ENCODE assay signal across 20 mouse cellular contexts in genomic region chr2:74691995-74692807, GRCm38 (mm10). TPM values are rescaled to one million over a fixed set of nuclear protein-coding genes. Genes with fewer than 3 reads are reported as not detected.
DNase-seq lines count a peak whose midpoint lies in the region; ATAC-seq and TF ChIP-seq lines count a peak whose summit lies in the region.
"Had no signal": no experiment of that assay in that cellular context is flagged by ENCODE, and none has a peak within 500 bp of the region (broad histone marks: within the 10 kb centered on the region; RNA-seq: fewer than 3 reads in every experiment).

No protein-coding gene starts in this region.

- H3K4me3 ChIP-seq in heart, embryonic 10.5 days = peak overlapping the region; percentile 49
- H3K4me3 ChIP-seq in E14TG2a.4 (replicated peaks; ENCODE audit: low read length) = peak overlapping the region; percentile 2
- peak overlapping the region; percentile 31 for H3K4me3 ChIP-seq in intestine, embryonic 15.5 days (replicated peaks)
- peak overlapping the region; percentile 66 for H3K4me3 ChIP-seq in limb, embryonic 12.5 days (replicated peaks)
- no peak overlapping the region for H3K4me3 ChIP-seq in midbrain, embryonic 15.5 days
- H3K4me3 ChIP-seq: hindbrain, embryonic 15.5 days had no signal

- no peak for ATAC-seq in intestine, embryonic 15.5 days
- no peak for ATAC-seq in limb, embryonic 12.5 days (ENCODE audit: insufficient number of reproducible peaks, insufficient read depth, low FRiP score, low TSS enrichment, low read depth)
- no peak for ATAC-seq in midbrain, embryonic 15.5 days (replicated peaks)
- ATAC-seq: activated CD4-positive, CD25-positive, alpha-beta regulatory T cell, adult 4 months had no signal

- TF ChIP-seq CTCF in E14TG2a.4 (conservative IDR thresholded peaks at IDR 0.05; ENCODE audit: low read length) = no peak

- H3K9ac ChIP-seq in intestine, embryonic 15.5 days = peak overlapping the region; percentile 15; the same call in 1 of the 2 replicates
- peak overlapping the region; percentile 93 for H3K9ac ChIP-seq in limb, embryonic 12.5 days (replicated peaks)
- no peak overlapping the region for H3K9ac ChIP-seq in midbrain, embryonic 15.5 days
- H3K9ac ChIP-seq: embryonic facial prominence, embryonic 13.5 days; forebrain, postnatal 0 days; hindbrain, embryonic 15.5 days had no signal

- no peaks in the 10 kb centered on the region for H3K9me3 ChIP-seq in heart, embryonic 10.5 days
- H3K9me3 ChIP-seq in E14TG2a.4 (ENCODE audit: low read length) = no peaks in the 10 kb centered on the region
- H3K9me3 ChIP-seq in intestine, embryonic 15.5 days = no peaks in the 10 kb centered on the region
- no peaks in the 10 kb centered on the region for H3K9me3 ChIP-seq in limb, embryonic 12.5 days
- H3K9me3 ChIP-seq in midbrain, embryonic 15.5 days = no peaks in the 10 kb centered on the region
- H3K9me3 ChIP-seq: embryonic facial prominence, embryonic 13.5 days; hindbrain, embryonic 15.5 days had no signal

- WGBS in heart, embryonic 10.5 days = 5% methylated on average over 35 of the region's 35 CpGs
- 4% methylated on average over 35 of the region's 35 CpGs for WGBS in intestine, embryonic 15.5 days
- 2% methylated on average over 35 of the region's 35 CpGs for WGBS in limb, embryonic 12.5 days
- WGBS in midbrain, embryonic 15.5 days = 4% methylated on average over 35 of the region's 35 CpGs

- H3K4me2 ChIP-seq in intestine, embryonic 15.5 days (replicated peaks) = peak overlapping the region; percentile 49
- peak overlapping the region; percentile 92 for H3K4me2 ChIP-seq in limb, embryonic 12.5 days
- no peak overlapping the region for H3K4me2 ChIP-seq in midbrain, embryonic 15.5 days

- H3K36me3 ChIP-seq in heart, embryonic 10.5 days = no peaks in the 10 kb centered on the region
- no peaks in the 10 kb centered on the region for H3K36me3 ChIP-seq in E14TG2a.4 (ENCODE audit: insufficient read depth, low read length)
- no peaks in the 10 kb centered on the region for H3K36me3 ChIP-seq in intestine, embryonic 15.5 days
- H3K36me3 ChIP-seq in limb, embryonic 12.5 days = peaks cover 31% of the 10 kb centered on the region
- H3K36me3 ChIP-seq in midbrain, embryonic 15.5 days (replicated peaks) = no peaks in the 10 kb centered on the region
- H3K36me3 ChIP-seq: embryonic facial prominence, embryonic 13.5 days; hindbrain, embryonic 15.5 days had no signal

- H3K4me1 ChIP-seq in heart, embryonic 10.5 days = peaks cover 14% of the 10 kb centered on the region; the same call in 1 of the 2 replicates
- peaks cover 53% of the 10 kb centered on the region for H3K4me1 ChIP-seq in E14TG2a.4 (replicated peaks; ENCODE audit: low read depth, low read length)
- peaks cover 10% of the 10 kb centered on the region; the same call in 1 of the 2 replicates for H3K4me1 ChIP-seq in intestine, embryonic 15.5 days (replicated peaks)
- H3K4me1 ChIP-seq in limb, embryonic 12.5 days (replicated peaks) = peaks cover 58% of the 10 kb centered on the region
- H3K4me1 ChIP-seq in midbrain, embryonic 15.5 days = no peaks in the 10 kb centered on the region
- H3K4me1 ChIP-seq: embryonic facial prominence, embryonic 13.5 days; hindbrain, embryonic 15.5 days had no signal

- no peak for DNase-seq in heart, embryonic 10.5 days (ENCODE audit: low spot score)
- no peak for DNase-seq in heart, adult 18-20 months
- no peak for DNase-seq in layer of hippocampus, adult 18-20 months (ENCODE audit: low spot score in 2 of 2)
- no peak for DNase-seq in adrenal gland, postnatal 14 days
- DNase-seq: cerebellum, postnatal 14 days; forebrain, postnatal 0 days; thymus, postnatal 14 days had no signal

- H3K27ac ChIP-seq in heart, embryonic 10.5 days = no peak overlapping the region
- H3K27ac ChIP-seq in intestine, embryonic 15.5 days = no peak overlapping the region
- H3K27ac ChIP-seq in limb, embryonic 12.5 days = peak overlapping the region; percentile 96
- H3K27ac ChIP-seq in midbrain, embryonic 15.5 days = no peak overlapping the region
- H3K27ac ChIP-seq: embryonic facial prominence, embryonic 13.5 days; hindbrain, embryonic 15.5 days had no signal

- peaks cover 98% of the 10 kb centered on the region for H3K27me3 ChIP-seq in heart, embryonic 10.5 days (ENCODE audit: insufficient read depth, poor library complexity, severe bottlenecking)
- peaks cover 96% of the 10 kb centered on the region for H3K27me3 ChIP-seq in E14TG2a.4 (ENCODE audit: insufficient read depth, low read length)
- H3K27me3 ChIP-seq in intestine, embryonic 15.5 days (replicated peaks) = peaks cover 89% of the 10 kb centered on the region
- H3K27me3 ChIP-seq in limb, embryonic 12.5 days = peaks cover 57% of the 10 kb centered on the region
- H3K27me3 ChIP-seq in midbrain, embryonic 15.5 days (replicated peaks) = peaks cover 93% of the 10 kb centered on the region

RNA-seq across cellular contexts. Expression of gene Hoxd10, which starts 0.5 kb away (rescaled TPM):
- 2.3 TPM in 1 of 2 replicates, not detected in the other for polyA plus RNA-seq in heart, embryonic 10.5 days (2016; fragmentation: Nextera tagmentation; extraction: Ambion mirVana)
- total RNA-seq in heart, adult 18-20 months (2021) = not detected
- 4.8 and 7.9 TPM in 2 replicates for polyA plus RNA-seq in intestine, embryonic 15.5 days (2015; fragmentation: Nextera tagmentation; extraction: Ambion mirVana)
- 39.5 and 42.0 TPM in 2 replicates for polyA plus RNA-seq in limb, embryonic 12.5 days (2016; fragmentation: Nextera tagmentation; extraction: Ambion mirVana)
- total RNA-seq in layer of hippocampus, adult 18-20 months (2021) = not detected
- not detected in 2 replicates for polyA plus RNA-seq in midbrain, embryonic 15.5 days (2015; fragmentation: Nextera tagmentation; extraction: Ambion mirVana)
- total RNA-seq in adrenal gland, postnatal 14 days (2021) = 0.71 TPM in 1 of 2 replicates, not detected in the other
- total RNA-seq: forebrain, postnatal 0 days; left cerebral cortex, postnatal 25 days had no signal
- polyA plus RNA-seq: activated CD4-positive, CD25-positive, alpha-beta regulatory T cell, adult 4 months; forebrain, postnatal 0 days; hindbrain, embryonic 15.5 days; midbrain, postnatal 0 days; spleen, adult 2 months had no signal

RNA-seq across cellular contexts. Expression of gene Hoxd9, which starts 5.3 kb away (rescaled TPM):
- 3.0 TPM in 1 of 2 replicates, not detected in the other for polyA plus RNA-seq in heart, embryonic 10.5 days (2016; fragmentation: Nextera tagmentation; extraction: Ambion mirVana)
- under 1 TPM; 0.15 to 0.44 TPM for total RNA-seq in heart, adult 18-20 months (2021)
- 4.4 and 5.9 TPM in 2 replicates for polyA plus RNA-seq in intestine, embryonic 15.5 days (2015; fragmentation: Nextera tagmentation; extraction: Ambion mirVana)
- polyA plus RNA-seq in limb, embryonic 12.5 days (2016; fragmentation: Nextera tagmentation; extraction: Ambion mirVana) = 17.8 and 19.2 TPM in 2 replicates
- total RNA-seq in layer of hippocampus, adult 18-20 months (2021) = not detected
- polyA plus RNA-seq in midbrain, embryonic 15.5 days (2015; fragmentation: Nextera tagmentation; extraction: Ambion mirVana) = not detected in 2 replicates
- total RNA-seq in adrenal gland, postnatal 14 days (2021) = 3.8 and 5.8 TPM in 2 replicates
- total RNA-seq: forebrain, postnatal 0 days; left cerebral cortex, postnatal 25 days; midbrain, postnatal 0 days had no signal
- polyA plus RNA-seq: activated CD4-positive, CD25-positive, alpha-beta regulatory T cell, adult 4 months; forebrain, postnatal 0 days; hindbrain, embryonic 15.5 days; midbrain, postnatal 0 days had no signal

RNA-seq across cellular contexts. Expression of gene Hoxd8, which starts 12.2 kb away (rescaled TPM):
- 0.09 and 1.3 TPM in 2 replicates for polyA plus RNA-seq in heart, embryonic 10.5 days (2016; fragmentation: Nextera tagmentation; extraction: Ambion mirVana)
- 1 to 10 TPM in 1 of 2 experiments, under 1 TPM in 1; 0.65 to 2.3 TPM for total RNA-seq in heart, adult 18-20 months (2021)
- 4.2 and 5.1 TPM in 2 replicates for polyA plus RNA-seq in intestine, embryonic 15.5 days (2015; fragmentation: Nextera tagmentation; extraction: Ambion mirVana)
- polyA plus RNA-seq in limb, embryonic 12.5 days (2016; fragmentation: Nextera tagmentation; extraction: Ambion mirVana) = 7.5 and 7.8 TPM in 2 replicates
- not detected for total RNA-seq in layer of hippocampus, adult 18-20 months (2021)
- polyA plus RNA-seq in midbrain, embryonic 15.5 days (2015; fragmentation: Nextera tagmentation; extraction: Ambion mirVana) = 0.08 and 0.10 TPM in 2 replicates
- total RNA-seq in adrenal gland, postnatal 14 days (2021) = 24.6 and 24.9 TPM in 2 replicates
- polyA plus RNA-seq: activated CD4-positive, CD25-positive, alpha-beta regulatory T cell, adult 4 months; midbrain, postnatal 0 days had no signal

RNA-seq across cellular contexts. Expression of gene Hoxd11, which starts 12.8 kb away (rescaled TPM):
- 0.07 and 2.1 TPM in 2 replicates for polyA plus RNA-seq in heart, embryonic 10.5 days (2016; fragmentation: Nextera tagmentation; extraction: Ambion mirVana)
- total RNA-seq in heart, adult 18-20 months (2021) = not detected
- polyA plus RNA-seq in intestine, embryonic 15.5 days (2015; fragmentation: Nextera tagmentation; extraction: Ambion mirVana) = 1.2 and 2.3 TPM in 2 replicates
- 55.4 and 62.0 TPM in 2 replicates for polyA plus RNA-seq in limb, embryonic 12.5 days (2016; fragmentation: Nextera tagmentation; extraction: Ambion mirVana)
- total RNA-seq in layer of hippocampus, adult 18-20 months (2021) = not detected
- not detected in 2 replicates for polyA plus RNA-seq in midbrain, embryonic 15.5 days (2015; fragmentation: Nextera tagmentation; extraction: Ambion mirVana)
- total RNA-seq in adrenal gland, postnatal 14 days (2021) = not detected in 2 replicates
- total RNA-seq: forebrain, postnatal 0 days; left cerebral cortex, postnatal 25 days; midbrain, postnatal 0 days had no signal
- polyA plus RNA-seq: activated CD4-positive, CD25-positive, alpha-beta regulatory T cell, adult 4 months; brain, embryonic 14.5 days; embryonic facial prominence, embryonic 13.5 days; forebrain, postnatal 0 days; hindbrain, embryonic 15.5 days; lung, embryonic 16.5 days; midbrain, postnatal 0 days; spleen, adult 2 months had no signal

RNA-seq across cellular contexts. Expression of gene Hoxd12, which starts 17.4 kb away (rescaled TPM):
- 1.1 TPM in 1 of 2 replicates, not detected in the other for polyA plus RNA-seq in heart, embryonic 10.5 days (2016; fragmentation: Nextera tagmentation; extraction: Ambion mirVana)
- not detected for total RNA-seq in heart, adult 18-20 months (2021)
- polyA plus RNA-seq in intestine, embryonic 15.5 days (2015; fragmentation: Nextera tagmentation; extraction: Ambion mirVana) = 0.45 and 1.1 TPM in 2 replicates
- 113 and 130 TPM in 2 replicates for polyA plus RNA-seq in limb, embryonic 12.5 days (2016; fragmentation: Nextera tagmentation; extraction: Ambion mirVana)
- not detected for total RNA-seq in layer of hippocampus, adult 18-20 months (2021)
- not detected in 2 replicates for polyA plus RNA-seq in midbrain, embryonic 15.5 days (2015; fragmentation: Nextera tagmentation; extraction: Ambion mirVana)
- not detected in 2 replicates for total RNA-seq in adrenal gland, postnatal 14 days (2021)
- total RNA-seq: ES-E14; forebrain, postnatal 0 days; left cerebral cortex, postnatal 25 days; midbrain, postnatal 0 days had no signal
- polyA plus RNA-seq: activated CD4-positive, CD25-positive, alpha-beta regulatory T cell, adult 4 months; brain, embryonic 14.5 days; embryonic facial prominence, embryonic 13.5 days; forebrain, postnatal 0 days; hindbrain, embryonic 15.5 days; lung, embryonic 16.5 days; midbrain, postnatal 0 days; spleen, adult 2 months had no signal
